Mouse (Mus musculus): ENCODE results near the gene Ptges. TPM values are rescaled to one million over a fixed set of nuclear protein-coding genes. Genes with fewer than 3 reads are reported as not detected.
"Not testable (repeated sequence)": the region's sequence is repeated elsewhere in the genome, so short reads cannot be mapped to it uniquely, and the experiment has no call there.

Ptges gene
- polyA plus RNA-seq, 1 experiment from 2014 or later: 0.25 TPM

DNA sequence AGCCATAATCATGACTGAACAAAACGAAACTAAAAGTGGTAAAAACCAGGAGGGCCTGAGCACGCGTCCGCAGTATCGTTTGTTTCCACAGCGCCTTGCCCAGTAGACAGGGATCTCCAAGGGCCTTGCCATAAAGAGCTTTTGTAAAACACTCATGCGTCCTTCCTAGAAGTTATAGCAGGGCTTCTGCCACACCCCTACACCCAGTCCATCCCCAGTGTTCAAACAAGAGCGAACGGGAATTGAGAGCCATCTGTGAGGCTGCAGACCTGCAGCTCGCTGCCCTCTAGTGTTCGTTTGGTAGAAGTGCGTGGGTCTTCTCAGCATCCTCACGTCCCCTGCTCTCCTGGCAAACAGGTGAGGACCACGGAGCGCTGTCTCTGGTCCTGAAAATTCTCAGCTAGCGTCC, 12.9 kb upstream of the Ptges start:
- no peaks in the 10 kb centered on the region for H3K9me3 ChIP-seq (replicated peaks)
- H3K9ac ChIP-seq: peak overlapping the region; percentile 57
- H3K4me1 ChIP-seq: peaks cover 8% of the 10 kb centered on the region
- H3K27me3 ChIP-seq (replicated peaks): peaks cover 5% of the 10 kb centered on the region
- H3K36me3 ChIP-seq: no peaks in the 10 kb centered on the region
- H3K4me3 ChIP-seq: peak overlapping the region; percentile 60
- peak; percentile 76 for ATAC-seq
- WGBS (ENCODE audit: insufficient replicate concordance): 19% methylated on average over 16 of the region's 16 CpGs
- H3K27ac ChIP-seq: no peak overlapping the region
- peak overlapping the region; percentile 66 for H3K4me2 ChIP-seq

DNA sequence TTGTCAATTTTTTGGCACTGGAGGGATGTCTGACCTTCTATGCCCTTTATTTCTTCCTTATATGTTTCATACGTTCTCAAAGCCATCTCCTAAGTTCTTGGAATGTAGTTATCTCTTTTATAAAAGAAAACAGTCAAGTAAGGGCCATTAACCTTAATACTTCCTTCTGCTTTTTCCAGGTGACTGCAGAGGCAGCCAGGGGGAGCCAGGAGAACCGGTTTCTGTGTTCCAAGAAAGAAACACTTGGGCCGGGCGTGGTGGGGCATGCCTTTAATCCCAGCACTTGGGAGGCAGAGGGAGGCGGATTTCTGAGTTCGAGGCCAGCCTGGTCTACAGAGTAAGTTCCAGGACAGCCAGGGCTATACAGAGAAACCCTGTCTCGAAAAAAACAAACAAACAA, 12.5 kb upstream of the Ptges start:
- H3K9ac ChIP-seq: peak overlapping the region; percentile 57; the same call in 1 of the 2 replicates
- H3K27me3 ChIP-seq (replicated peaks); H3K4me1 ChIP-seq; H3K27ac ChIP-seq; H3K9me3 ChIP-seq (replicated peaks); H3K36me3 ChIP-seq; ATAC-seq: not testable (repeated sequence)
- WGBS (ENCODE audit: insufficient replicate concordance): 30% methylated on average over 7 of the region's 7 CpGs
- peak overlapping the region; percentile 66 for H3K4me2 ChIP-seq
- peak overlapping the region; percentile 60 for H3K4me3 ChIP-seq

DNA sequence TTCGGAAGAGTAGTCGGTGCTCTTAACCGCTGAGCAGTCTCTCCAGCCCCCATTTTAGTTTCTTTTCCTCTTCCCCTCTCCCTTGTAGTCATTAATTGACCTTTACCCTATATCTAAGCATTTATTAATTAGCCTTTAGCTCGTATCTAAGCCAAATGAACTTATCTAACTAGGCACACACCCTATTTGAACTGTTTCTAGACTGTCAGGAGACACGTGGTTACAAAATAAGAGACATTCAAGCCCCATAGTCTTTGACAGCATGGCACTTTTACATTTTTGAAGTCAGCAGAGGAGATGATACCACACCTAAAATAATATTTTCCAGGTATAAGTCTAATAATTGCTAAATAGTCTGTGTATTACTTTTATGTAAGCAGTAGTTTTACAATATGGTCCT, 11.9 kb upstream of the Ptges start:
- Histone ChIP-seq H3K4me3 (no peak overlapping the region), H3K9me3 (replicated peaks) (no peaks in the 10 kb centered on the region), H3K4me1 (peaks cover 8% of the 10 kb centered on the region), H3K27ac (no peak overlapping the region), H3K36me3 (no peaks in the 10 kb centered on the region), H3K27me3 (replicated peaks) (no peaks in the 10 kb centered on the region), H3K4me2 (no peak overlapping the region), H3K9ac (no peak overlapping the region)
- ATAC-seq: no peak
- WGBS (ENCODE audit: insufficient replicate concordance): 68% methylated on average over 5 of the region's 5 CpGs

DNA sequence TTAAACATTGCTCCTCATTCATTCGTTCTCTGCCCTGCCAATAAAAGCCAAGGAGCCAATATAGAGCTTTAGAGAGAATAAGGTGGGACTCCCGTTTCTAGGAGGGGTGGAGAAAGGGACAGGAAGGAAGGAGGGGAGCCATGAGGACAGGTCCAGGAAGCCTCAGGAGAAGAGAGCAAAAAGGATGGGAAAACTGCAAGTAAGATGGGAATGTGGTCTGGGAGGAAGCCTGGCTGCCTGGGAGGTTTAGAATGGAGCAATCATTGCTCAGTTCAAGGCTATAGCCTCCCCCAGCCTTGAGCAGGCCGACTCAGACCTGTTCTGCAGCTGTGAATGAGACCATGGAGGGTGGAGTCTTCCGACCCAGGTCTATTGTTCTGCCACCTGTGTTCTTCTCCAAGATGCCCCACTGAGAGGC, 8.9 kb upstream of the Ptges start:
- no peak for ATAC-seq
- Histone ChIP-seq H3K4me2 (no peak overlapping the region), H3K4me1 (peaks cover 8% of the 10 kb centered on the region), H3K4me3 (no peak overlapping the region), H3K27ac (no peak overlapping the region), H3K27me3 (replicated peaks) (peaks cover 5% of the 10 kb centered on the region; the same call in 1 of the 2 replicates), H3K9ac (no peak overlapping the region), H3K9me3 (replicated peaks) (no peaks in the 10 kb centered on the region), H3K36me3 (no peaks in the 10 kb centered on the region)
- WGBS (ENCODE audit: insufficient replicate concordance): 46% methylated on average over 4 of the region's 4 CpGs

DNA sequence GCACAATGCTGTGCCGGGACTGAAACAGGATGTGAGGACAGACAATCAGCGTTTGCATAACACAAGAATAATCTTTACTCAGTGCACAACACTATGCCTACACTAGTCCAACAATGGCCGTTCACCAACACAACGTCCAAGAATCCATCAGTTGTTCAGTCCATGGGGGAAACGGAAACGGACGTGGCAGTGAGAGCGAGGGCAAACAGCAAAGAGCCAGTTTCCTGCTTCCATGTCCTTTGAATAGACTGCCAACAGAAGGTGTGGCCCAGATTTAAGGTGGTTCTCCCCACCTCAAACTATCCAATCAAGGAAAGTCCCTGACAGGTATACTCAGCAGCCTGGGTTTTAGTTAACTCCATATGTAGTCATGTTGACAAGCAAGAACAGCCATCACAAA, 8.1 kb upstream of the Ptges start:
- Histone ChIP-seq H3K4me1 (peaks cover 8% of the 10 kb centered on the region), H3K27ac (no peak overlapping the region), H3K9me3 (replicated peaks) (no peaks in the 10 kb centered on the region), H3K27me3 (replicated peaks) (peaks cover 5% of the 10 kb centered on the region; the same call in 1 of the 2 replicates), H3K4me3 (no peak overlapping the region), H3K4me2 (no peak overlapping the region), H3K9ac (no peak overlapping the region), H3K36me3 (no peaks in the 10 kb centered on the region)
- no peak for ATAC-seq
- WGBS (ENCODE audit: insufficient replicate concordance): 67% methylated on average over 8 of the region's 8 CpGs

DNA sequence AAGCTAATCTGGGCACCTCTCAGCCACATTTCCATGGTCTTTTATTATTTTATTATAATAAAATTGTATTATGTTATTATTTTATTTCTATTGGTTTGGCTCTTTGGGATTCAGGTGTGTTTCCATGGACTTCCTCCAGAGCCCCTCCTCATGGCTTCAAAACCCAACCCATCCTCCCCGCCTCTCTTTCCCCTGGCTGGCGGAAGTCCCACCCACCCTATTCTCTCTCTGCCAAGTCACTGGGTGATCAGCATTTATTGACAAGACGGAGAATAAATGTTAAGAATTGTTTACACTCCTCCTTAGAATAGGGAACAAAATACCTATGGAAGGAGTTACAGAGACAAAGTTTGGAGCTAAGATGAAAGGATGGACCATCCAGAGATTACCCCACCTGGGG, 7.1 kb upstream of the Ptges start:
- no peak overlapping the region for H3K9ac ChIP-seq
- no peak overlapping the region for H3K4me3 ChIP-seq
- H3K4me2 ChIP-seq: no peak overlapping the region
- H3K27ac ChIP-seq: no peak overlapping the region
- no peaks in the 10 kb centered on the region for H3K36me3 ChIP-seq
- no peak for ATAC-seq
- H3K4me1 ChIP-seq: peaks cover 4% of the 10 kb centered on the region; the same call in 1 of the 2 replicates
- WGBS (ENCODE audit: insufficient replicate concordance): 49% methylated on average over 3 of the region's 3 CpGs
- H3K27me3 ChIP-seq (replicated peaks): peaks cover 5% of the 10 kb centered on the region; the same call in 1 of the 2 replicates
- H3K9me3 ChIP-seq (replicated peaks): no peaks in the 10 kb centered on the region

DNA sequence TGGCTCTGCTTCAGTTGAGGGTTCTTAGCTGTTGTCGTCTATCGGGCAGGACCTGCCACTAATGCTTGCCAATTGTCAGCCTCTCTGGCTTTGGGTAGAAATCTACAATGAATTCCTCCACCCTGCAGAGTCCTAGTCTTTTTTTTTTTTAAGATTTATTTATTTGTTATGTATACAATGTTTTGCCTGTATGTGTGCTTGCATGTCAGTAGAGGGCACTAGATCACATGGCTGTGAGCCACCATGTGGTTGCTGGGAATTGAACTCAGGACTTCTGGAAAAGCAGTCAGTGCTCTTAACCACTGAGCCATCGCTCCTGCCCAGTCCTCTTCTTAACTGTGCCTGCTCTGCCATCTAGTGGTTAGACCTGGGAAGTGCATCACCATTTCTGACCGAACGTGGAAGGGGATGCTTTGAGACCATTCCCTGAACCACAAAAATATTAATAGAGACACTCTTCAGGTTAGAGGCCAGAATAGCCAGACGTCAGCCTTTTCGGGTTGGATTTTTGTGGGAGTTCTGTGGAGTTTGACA, 4.3 kb upstream of the Ptges start:
- no peaks in the 10 kb centered on the region for H3K36me3 ChIP-seq
- peaks cover 5% of the 10 kb centered on the region; the same call in 1 of the 2 replicates for H3K27me3 ChIP-seq (replicated peaks)
- WGBS (ENCODE audit: insufficient replicate concordance): 14% methylated on average over 7 of the region's 7 CpGs
- peaks cover 11% of the 10 kb centered on the region for H3K4me1 ChIP-seq
- no peak overlapping the region for H3K4me3 ChIP-seq
- H3K4me2 ChIP-seq: no peak overlapping the region
- H3K27ac ChIP-seq: no peak overlapping the region
- H3K9me3 ChIP-seq (replicated peaks): no peaks in the 10 kb centered on the region
- no peak for ATAC-seq
- H3K9ac ChIP-seq: no peak overlapping the region

DNA sequence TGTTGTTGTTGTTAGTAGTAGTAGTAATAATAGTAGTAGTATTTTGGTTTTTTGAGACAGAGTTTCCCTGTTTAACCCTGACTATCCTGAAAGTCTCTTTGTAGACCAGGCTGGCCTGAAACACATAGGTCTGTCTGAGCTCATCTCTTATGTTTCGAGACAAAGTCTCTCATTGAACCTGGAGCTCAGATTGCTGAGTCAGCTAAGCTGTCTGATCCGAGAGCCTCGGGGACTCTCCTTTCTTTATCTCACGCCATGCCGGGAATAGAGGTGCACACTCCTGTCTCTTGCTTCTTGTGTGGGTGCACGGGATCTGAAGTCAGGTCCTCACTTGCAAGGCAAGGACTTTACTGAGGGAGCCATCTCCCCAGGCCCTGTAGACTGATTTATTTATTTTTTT, 3.4 kb upstream of the Ptges start:
- H3K36me3 ChIP-seq: no peaks in the 10 kb centered on the region
- H3K27ac ChIP-seq: no peak overlapping the region
- peaks cover 20% of the 10 kb centered on the region for H3K4me1 ChIP-seq
- no peak for ATAC-seq
- peaks cover 5% of the 10 kb centered on the region; the same call in 1 of the 2 replicates for H3K27me3 ChIP-seq (replicated peaks)
- H3K4me2 ChIP-seq: no peak overlapping the region
- H3K4me3 ChIP-seq: no peak overlapping the region
- H3K9ac ChIP-seq: no peak overlapping the region
- H3K9me3 ChIP-seq (replicated peaks): no peaks in the 10 kb centered on the region
- WGBS (ENCODE audit: insufficient replicate concordance): 64% methylated on average over 6 of the region's 6 CpGs

DNA sequence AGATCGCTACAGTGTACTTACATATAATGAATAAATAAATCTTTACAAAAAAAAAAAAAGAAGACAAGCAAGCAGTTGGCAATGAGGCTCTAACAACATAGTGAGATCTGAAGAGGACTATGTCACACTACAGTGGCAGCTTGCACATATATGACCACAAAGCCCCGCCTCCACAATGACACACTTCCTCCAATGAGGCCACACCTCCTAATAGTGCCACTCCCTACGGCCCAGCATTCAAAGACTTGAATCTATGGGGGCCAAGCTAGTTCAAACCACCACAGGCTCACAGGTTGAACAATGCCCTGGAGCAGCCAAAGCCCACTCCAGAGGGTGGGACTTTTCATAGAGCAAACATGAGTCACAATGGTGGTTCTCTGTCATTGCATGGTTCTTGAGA, 2.3 kb upstream of the Ptges start:
- H3K4me2 ChIP-seq: no peak overlapping the region
- WGBS (ENCODE audit: insufficient replicate concordance): 66% methylated on average over 3 of the region's 3 CpGs
- H3K9ac ChIP-seq: no peak overlapping the region
- H3K4me1 ChIP-seq: peaks cover 26% of the 10 kb centered on the region
- no peak overlapping the region for H3K27ac ChIP-seq
- no peak overlapping the region for H3K4me3 ChIP-seq
- no peaks in the 10 kb centered on the region for H3K9me3 ChIP-seq (replicated peaks)
- ATAC-seq: no peak
- H3K27me3 ChIP-seq (replicated peaks): peaks cover 8% of the 10 kb centered on the region; the same call in 1 of the 2 replicates
- no peaks in the 10 kb centered on the region for H3K36me3 ChIP-seq

DNA sequence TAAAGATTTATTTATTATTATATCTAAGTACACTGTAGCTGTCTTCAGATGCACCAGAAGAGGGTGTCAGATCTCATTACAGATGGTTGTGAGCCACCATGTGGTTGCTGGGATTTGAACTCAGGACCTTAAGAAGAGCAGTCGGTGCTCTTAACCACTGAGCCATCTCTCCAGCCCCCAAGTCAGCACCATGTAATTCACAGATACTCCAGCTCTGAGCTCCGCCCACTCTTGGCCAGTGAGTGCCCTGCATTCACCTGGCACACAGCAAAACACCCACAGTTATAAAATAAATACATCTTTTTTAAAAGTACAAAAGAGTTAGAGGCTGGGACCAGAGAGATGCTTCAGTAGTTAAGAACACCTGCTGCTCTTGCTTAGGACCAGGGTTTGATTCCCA, 1.2 kb upstream of the Ptges start:
- not testable (repeated sequence) for H3K4me2 ChIP-seq; H3K27ac ChIP-seq; H3K9ac ChIP-seq; H3K4me3 ChIP-seq; H3K27me3 ChIP-seq (replicated peaks); ATAC-seq; H3K36me3 ChIP-seq; H3K9me3 ChIP-seq (replicated peaks)
- peaks cover 26% of the 10 kb centered on the region for H3K4me1 ChIP-seq
- WGBS (ENCODE audit: insufficient replicate concordance): 67% methylated on average over 2 of the region's 2 CpGs

DNA sequence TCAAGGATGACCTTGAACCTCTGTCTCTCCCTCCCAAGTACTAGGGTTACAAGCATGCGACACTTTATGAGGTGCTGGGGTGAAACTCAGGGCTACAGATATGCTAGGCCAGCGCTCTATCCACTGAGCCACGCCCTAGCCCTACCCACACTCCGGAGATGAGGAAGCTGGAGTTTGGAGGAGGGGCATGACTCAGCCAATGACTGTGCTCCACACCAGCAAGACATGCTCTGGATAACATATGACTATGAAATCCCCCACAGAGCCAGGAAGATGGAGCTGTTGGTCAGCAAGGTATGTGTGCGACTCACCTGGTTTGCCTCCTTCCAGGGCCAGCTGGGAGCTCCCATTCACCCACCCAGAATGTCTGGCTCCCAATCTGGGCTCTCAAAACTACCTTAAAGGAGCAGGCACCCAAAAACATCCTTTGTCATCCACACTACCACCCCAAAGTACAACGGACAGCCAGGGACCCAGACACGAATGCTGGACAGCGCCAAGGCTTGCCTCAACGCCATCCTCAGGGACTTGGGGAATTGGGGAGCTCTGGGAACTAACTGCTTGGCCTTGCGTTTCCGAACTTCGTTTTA, 675 bp downstream of the Ptges start:
- Histone ChIP-seq H3K9me3 (replicated peaks) (no peaks in the 10 kb centered on the region), H3K27me3 (replicated peaks) (peaks cover 4% of the 10 kb centered on the region; the same call in 1 of the 2 replicates), H3K9ac (peak overlapping the region; percentile 48), H3K4me1 (peaks cover 26% of the 10 kb centered on the region), H3K36me3 (no peaks in the 10 kb centered on the region), H3K27ac (peak overlapping the region; percentile 68), H3K4me3 (peak overlapping the region; percentile 46), H3K4me2 (peak overlapping the region; percentile 72)
- WGBS (ENCODE audit: insufficient replicate concordance): 15% methylated on average over 12 of the region's 12 CpGs
- peak; percentile 93 for ATAC-seq

DNA sequence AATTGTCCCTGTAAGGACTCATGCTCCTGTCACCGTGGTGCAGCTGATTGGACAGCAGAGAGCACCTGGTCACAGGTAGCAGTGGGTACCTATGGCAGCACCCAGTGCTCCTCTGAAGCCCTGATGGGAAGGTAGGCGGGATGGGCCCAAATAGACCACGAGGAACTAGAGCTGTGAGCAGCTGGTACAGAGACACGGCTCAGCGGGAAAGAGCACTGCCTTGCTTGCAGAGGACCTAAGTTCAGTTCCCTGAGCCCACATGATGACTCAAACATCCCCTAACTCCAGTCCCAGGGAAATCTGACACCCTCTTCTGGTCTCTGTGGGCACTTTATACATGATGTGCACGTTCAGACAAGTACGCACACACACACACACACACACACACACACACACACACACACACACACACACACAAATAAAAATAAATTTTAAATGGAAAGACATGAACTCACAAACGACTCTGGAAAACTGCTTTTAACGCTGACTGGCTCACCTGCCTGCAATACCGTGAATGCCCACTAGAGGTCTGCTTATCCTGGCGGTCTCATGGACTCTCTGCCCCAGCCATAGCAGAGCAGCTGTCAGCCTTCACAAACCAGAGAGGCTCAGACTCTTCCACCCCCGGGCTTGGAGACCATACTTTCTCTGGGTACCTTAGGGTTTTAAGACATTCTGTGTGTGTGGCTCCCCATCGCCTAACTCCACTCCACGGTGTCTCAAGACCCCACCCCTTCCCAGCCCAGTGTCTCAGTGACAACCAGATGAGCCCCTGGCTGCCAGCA, 1.6 kb downstream of the Ptges start:
- Histone ChIP-seq H3K27ac (peak overlapping the region; percentile 67), H3K9me3 (replicated peaks) (no peaks in the 10 kb centered on the region), H3K4me2 (peak overlapping the region; percentile 72), H3K4me3 (no peak overlapping the region), H3K4me1 (peaks cover 26% of the 10 kb centered on the region), H3K27me3 (replicated peaks) (peaks cover 7% of the 10 kb centered on the region; the same call in 1 of the 2 replicates), H3K36me3 (no peaks in the 10 kb centered on the region), H3K9ac (no peak overlapping the region)
- ATAC-seq: peak; percentile 51
- 18% methylated on average over 14 of the region's 14 CpGs for WGBS (ENCODE audit: insufficient replicate concordance)

Data from liver, embryonic 12.5 days (tissue).